Mouse (Mus musculus) myocyte (in vitro differentiated cells): ENCODE measurements around the gene Pafah2. TPM values are rescaled to one million over a fixed set of nuclear protein-coding genes. Genes with fewer than 3 reads are reported as not detected.

ENCODE experiments used
- H3K27me3 ChIP-seq: one replicate; pipeline ENCODE4 v1.6.1; 2011; ENCODE audit not compliant: control insufficient read depth, insufficient read depth, insufficient read length
- H3K36me3 ChIP-seq: one replicate; pipeline ENCODE4 v1.6.1; 2011; ENCODE audit not compliant: control insufficient read depth, insufficient read depth
- H3K4me2 ChIP-seq: one replicate; pipeline ENCODE4 v1.6.1; 2011; ENCODE audit warnings: low read depth, control low read depth
- H3K4me3 ChIP-seq: one replicate; pipeline ENCODE4 v1.5.1; 2011; ENCODE audit warnings: mild to moderate bottlenecking, control low read depth, moderate library complexity
- H3K79me2 ChIP-seq: one replicate; pipeline ENCODE4 v1.6.1; 2011; ENCODE audit not compliant: control insufficient read depth, insufficient read depth
- H3ac ChIP-seq: one replicate; pipeline ENCODE4 v1.6.1; 2011; ENCODE audit not compliant: control insufficient read depth, insufficient read length
- CEBPB ChIP-seq: IDR thresholded peaks from 2 replicates; pipeline ENCODE4 v1.6.1; 2011; ENCODE audit warnings: mild to moderate bottlenecking, moderate library complexity; ENCODE audit not compliant: poor library complexity, insufficient read depth, severe bottlenecking
- E2F4 ChIP-seq: IDR thresholded peaks from one replicate; pipeline ENCODE4 v1.6.1; 2011; ENCODE audit warnings: mild to moderate bottlenecking, control low read depth, moderate library complexity; ENCODE audit not compliant: insufficient read depth
- MAX ChIP-seq: IDR thresholded peaks from one replicate; pipeline ENCODE4 v1.6.1; 2011; ENCODE audit warnings: low read depth, mild to moderate bottlenecking, control low read depth
- MYOD1 ChIP-seq, 3 experiments: IDR thresholded peaks; one replicate each; pipeline ENCODE4 v1.6.1; 2011; ENCODE audit warnings: control low read depth in 2 of 3, low read depth in 2 of 3, mild to moderate bottlenecking in 2 of 3, moderate library complexity in 1 of 3; ENCODE audit not compliant: insufficient read length in 2 of 3, control insufficient read depth in 1 of 3
- MYOG ChIP-seq, 3 experiments: IDR thresholded peaks; one replicate each; pipeline ENCODE4 v1.6.1; 2011; ENCODE audit warnings: control low read depth in 2 of 3, low read depth in 2 of 3, mild to moderate bottlenecking in 2 of 3; ENCODE audit not compliant: insufficient read length in 2 of 3, control insufficient read depth in 1 of 3, insufficient read depth in 1 of 3
- POLR2A ChIP-seq: IDR thresholded peaks from one replicate; pipeline ENCODE4 v1.6.1; 2011; ENCODE audit warnings: low read depth, mild to moderate bottlenecking, control low read depth, moderate library complexity; ENCODE audit not compliant: insufficient read length
- POLR2AphosphoS2 ChIP-seq: IDR thresholded peaks from one replicate; pipeline ENCODE4 v1.6.1; 2011; ENCODE audit warnings: low read depth, control low read depth; ENCODE audit not compliant: insufficient read length
- REST ChIP-seq: IDR thresholded peaks from one replicate; pipeline ENCODE4 v1.6.1; 2011; ENCODE audit warnings: mild to moderate bottlenecking, control low read depth, moderate library complexity; ENCODE audit not compliant: insufficient read depth, insufficient read length
- SRF ChIP-seq: IDR thresholded peaks from one replicate; pipeline ENCODE4 v1.6.1; 2011; ENCODE audit warnings: low read depth; ENCODE audit not compliant: control insufficient read depth, insufficient read length
- TCF12 ChIP-seq: IDR thresholded peaks from one replicate; pipeline ENCODE4 v1.6.1; 2011; ENCODE audit warnings: mild to moderate bottlenecking, control low read depth; ENCODE audit not compliant: poor library complexity, insufficient read depth, severe bottlenecking
- TCF3 ChIP-seq: IDR thresholded peaks from one replicate; pipeline ENCODE4 v1.6.1; 2011; ENCODE audit warnings: low read depth, control low read depth; ENCODE audit not compliant: insufficient read length
- USF1 ChIP-seq: IDR thresholded peaks from one replicate; pipeline ENCODE4 v1.6.1; 2011; ENCODE audit warnings: low read depth, mild to moderate bottlenecking, control low read depth, moderate library complexity
- polyA plus RNA-seq: library from polyadenylated mRNA; unstranded; fragments of >200 nt; fragmentation: generic; extraction: Trizol; gene quantifications from one replicate; pipeline ENCODE4 v1.2.1, GENCODE M21; 2012; ENCODE audit warnings: missing spikeins

Pafah2 gene
- polyA plus RNA-seq, 1 experiment = 7.1 TPM

DNA sequence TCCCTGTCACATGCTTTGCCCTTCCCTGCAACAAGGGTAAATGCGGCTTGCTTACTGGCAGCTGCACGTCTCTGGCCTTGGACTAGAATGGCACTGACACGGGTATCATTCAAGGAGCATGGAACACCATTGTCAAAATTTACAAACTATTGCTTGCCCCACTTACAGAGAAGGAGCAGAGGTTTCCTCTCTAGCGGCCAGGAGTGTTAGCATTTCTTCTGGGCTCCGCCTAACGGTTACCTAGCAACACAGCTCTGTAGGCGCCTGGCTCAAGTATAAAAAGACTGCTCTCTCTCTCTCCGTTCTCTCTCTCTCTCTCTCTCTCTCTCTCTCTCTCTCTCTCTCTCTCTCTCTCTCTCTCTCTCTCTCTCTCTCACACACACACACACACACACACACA is 3.5 kb upstream of the Pafah2 start:
- Histone ChIP-seq H3ac (no peak overlapping the region), H3K27me3 (no peaks in the 10 kb centered on the region), H3K4me2 (no peak overlapping the region), H3K79me2 (no peaks in the 10 kb centered on the region), H3K36me3 (no peaks in the 10 kb centered on the region), H3K4me3 (no peak overlapping the region)
- no peak for TF ChIP-seq POLR2AphosphoS2
- TF ChIP-seq USF1 = no peak
- no peak for TF ChIP-seq MYOG (IDR thresholded peaks at IDR 0.05; ENCODE audit: control insufficient read depth in 1 of 3, insufficient read depth in 1 of 3, insufficient read length in 2 of 3, low read depth in 2 of 3)
- TF ChIP-seq E2F4 = no peak

DNA sequence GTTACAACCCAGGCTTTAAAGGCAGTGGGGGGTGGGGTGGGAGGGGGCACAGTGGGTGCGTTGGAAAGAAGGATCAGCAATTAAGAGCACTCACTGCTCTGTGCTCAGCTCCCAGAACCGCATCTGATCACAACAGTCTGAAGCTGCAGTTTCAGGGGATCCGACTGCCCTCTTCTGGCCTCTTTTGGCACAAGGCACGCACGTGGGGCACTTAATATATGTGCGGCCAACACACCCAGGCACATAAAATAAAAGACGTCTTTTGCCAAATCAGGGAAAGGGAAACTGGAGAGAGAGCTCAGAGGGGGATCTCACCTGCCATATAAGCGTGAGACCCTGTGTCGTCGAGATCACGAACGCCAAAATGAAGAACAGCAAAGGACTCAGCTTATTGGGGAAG is 3.1 kb upstream of the Pafah2 start:
- no peaks in the 10 kb centered on the region for H3K36me3 ChIP-seq
- H3K79me2 ChIP-seq = no peaks in the 10 kb centered on the region
- no peak overlapping the region for H3K4me3 ChIP-seq
- TF ChIP-seq MAX = no peak
- TF ChIP-seq REST = no peak
- TF ChIP-seq SRF = no peak
- no peak for TF ChIP-seq MYOD1 (IDR thresholded peaks at IDR 0.05; ENCODE audit: control insufficient read depth in 1 of 3, insufficient read length in 2 of 3, low read depth in 2 of 3)
- TF ChIP-seq POLR2A = no peak
- no peak for TF ChIP-seq POLR2AphosphoS2
- no peak for TF ChIP-seq E2F4
- no peaks in the 10 kb centered on the region for H3K27me3 ChIP-seq
- H3K4me2 ChIP-seq = no peak overlapping the region
- no peak overlapping the region for H3ac ChIP-seq

DNA sequence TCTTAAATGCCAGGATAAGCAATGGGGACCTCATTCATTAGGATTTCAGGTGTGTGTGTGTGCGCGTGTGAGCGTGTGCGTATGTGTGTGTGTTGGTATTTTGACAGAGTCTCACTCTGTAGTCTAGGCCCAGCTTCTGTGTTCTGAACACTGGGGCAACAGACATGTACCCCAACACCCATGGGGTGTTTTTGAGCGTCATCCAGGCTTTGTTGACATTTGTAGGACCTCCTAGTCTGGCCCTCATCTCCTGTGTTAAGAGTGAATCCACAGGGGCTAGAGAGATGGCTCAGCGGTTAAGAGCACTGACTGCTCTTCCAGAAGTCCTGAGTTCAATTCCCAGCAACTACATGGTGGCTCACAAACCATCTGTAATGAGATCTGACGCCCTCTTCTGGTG is 978 bp upstream of the Pafah2 start:
- H3K4me3 ChIP-seq = peak overlapping the region; percentile 38
- no peaks in the 10 kb centered on the region for H3K79me2 ChIP-seq
- H3ac ChIP-seq = no peak overlapping the region
- no peak overlapping the region for H3K4me2 ChIP-seq
- no peaks in the 10 kb centered on the region for H3K27me3 ChIP-seq
- no peaks in the 10 kb centered on the region for H3K36me3 ChIP-seq
- TF ChIP-seq MAX (no peak), CEBPB (no peak), USF1 (no peak)

DNA sequence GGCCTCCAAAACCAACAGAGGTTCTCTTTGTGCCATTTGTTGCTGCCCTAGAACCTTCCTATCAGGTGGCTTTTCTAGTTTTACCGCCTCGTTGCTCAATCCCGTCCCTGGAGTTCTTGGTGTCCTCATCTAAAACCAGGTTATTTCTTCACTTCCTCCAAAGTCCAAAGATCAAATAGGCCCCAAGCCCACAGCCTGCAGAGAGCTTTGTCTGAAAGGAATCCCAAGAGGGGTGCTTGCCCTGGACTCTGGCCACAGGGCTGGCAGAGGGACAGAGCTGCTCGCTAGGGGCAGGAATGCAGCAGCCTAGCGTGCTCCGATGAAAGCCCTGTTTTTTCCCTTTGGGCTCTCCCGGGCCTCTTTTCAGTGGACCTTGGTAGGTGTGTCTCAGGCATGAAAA is 1.0 kb downstream of the Pafah2 start:
- no peaks in the 10 kb centered on the region for H3K27me3 ChIP-seq
- H3K4me2 ChIP-seq = peak overlapping the region; percentile 95
- H3ac ChIP-seq = no peak overlapping the region
- no peaks in the 10 kb centered on the region for H3K36me3 ChIP-seq
- no peaks in the 10 kb centered on the region for H3K79me2 ChIP-seq
- peak overlapping the region; percentile 38 for H3K4me3 ChIP-seq
- TF ChIP-seq TCF3 (no peak), USF1 (no peak), POLR2AphosphoS2 (no peak), CEBPB (no peak), REST (no peak), SRF (no peak), MYOG (IDR thresholded peaks at IDR 0.05; ENCODE audit: control insufficient read depth in 1 of 3, insufficient read depth in 1 of 3, insufficient read length in 2 of 3, low read depth in 2 of 3) (no peak), TCF12 (no peak), MAX (no peak), E2F4 (no peak)

DNA sequence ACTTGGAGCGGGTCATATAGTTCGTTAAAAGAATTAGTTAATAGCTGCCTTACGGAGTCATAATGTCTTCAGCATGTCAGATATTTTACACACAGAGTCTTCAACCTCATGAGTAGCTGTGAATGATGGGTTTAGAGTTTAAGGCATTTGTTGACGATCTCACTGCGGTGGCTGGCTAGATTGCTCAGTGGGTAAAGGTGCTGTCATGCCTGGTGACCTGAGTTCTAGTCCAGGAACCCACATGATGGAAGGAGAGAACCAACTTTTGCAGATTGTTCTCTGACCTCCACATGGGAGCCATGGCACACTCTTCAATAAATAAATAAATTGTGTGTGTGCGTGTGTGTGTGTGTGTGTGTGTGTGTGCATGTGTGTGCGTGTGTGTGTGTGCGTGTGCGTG is 1.6 kb downstream of the Pafah2 start:
- Histone ChIP-seq H3K27me3 (no peaks in the 10 kb centered on the region), H3K36me3 (no peaks in the 10 kb centered on the region), H3ac (no peak overlapping the region), H3K4me3 (peak overlapping the region; percentile 38), H3K4me2 (peak overlapping the region; percentile 95), H3K79me2 (no peaks in the 10 kb centered on the region)
- no peak for TF ChIP-seq POLR2A
- no peak for TF ChIP-seq MYOG (IDR thresholded peaks at IDR 0.05; ENCODE audit: control insufficient read depth in 1 of 3, insufficient read depth in 1 of 3, insufficient read length in 2 of 3, low read depth in 2 of 3)
- no peak for TF ChIP-seq CEBPB
- no peak for TF ChIP-seq POLR2AphosphoS2
- TF ChIP-seq SRF = no peak
- no peak for TF ChIP-seq TCF3
- TF ChIP-seq USF1 = no peak
- TF ChIP-seq REST = no peak

DNA sequence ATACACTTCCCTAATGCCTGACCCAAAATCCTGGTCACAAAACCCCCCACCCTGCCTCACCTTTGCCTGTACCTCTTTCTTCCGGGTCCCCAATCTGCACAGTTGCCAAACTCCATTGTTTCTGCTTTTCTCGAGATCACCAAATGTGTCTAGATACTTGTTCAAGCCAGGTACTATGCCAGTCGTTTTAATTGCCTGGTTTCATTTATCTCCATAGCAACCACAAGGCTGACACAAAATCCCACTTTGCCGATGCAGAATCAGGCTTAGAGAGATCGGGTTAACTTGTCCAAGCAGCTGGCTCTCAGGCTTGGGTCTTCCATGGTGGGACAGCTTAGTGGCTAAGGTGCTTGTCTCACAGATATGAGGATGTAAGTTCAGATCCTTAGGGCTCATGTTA is 4.1 kb downstream of the Pafah2 start:
- TF ChIP-seq TCF12 (no peak), MYOD1 (IDR thresholded peaks at IDR 0.05; ENCODE audit: control insufficient read depth in 1 of 3, insufficient read length in 2 of 3, low read depth in 2 of 3) (no peak), USF1 (no peak), POLR2AphosphoS2 (no peak), MAX (no peak), SRF (no peak), MYOG (IDR thresholded peaks at IDR 0.05; ENCODE audit: control insufficient read depth in 1 of 3, insufficient read depth in 1 of 3, insufficient read length in 2 of 3, low read depth in 2 of 3) (no peak), CEBPB (no peak), REST (no peak)
- H3K36me3 ChIP-seq = no peaks in the 10 kb centered on the region
- H3K4me2 ChIP-seq = no peak overlapping the region
- H3ac ChIP-seq = no peak overlapping the region
- H3K27me3 ChIP-seq = no peaks in the 10 kb centered on the region
- H3K4me3 ChIP-seq = no peak overlapping the region
- H3K79me2 ChIP-seq = no peaks in the 10 kb centered on the region
